Mouse (Mus musculus) heart, embryonic 16.5 days (tissue): ENCODE results near the gene Tmem205. TPM values are rescaled to one million over a fixed set of nuclear protein-coding genes. Genes with fewer than 3 reads are reported as not detected.
A peak's percentile ranks its signal among the peaks of the same experiment; 100 is the strongest.

Source experiments
- ATAC-seq: fragments of 200-750 bp; cut with Nextera tagmentation; replicated peaks from 2 replicates; pipeline ENCODE4 v1.8.0; 2017; ENCODE audit warnings: moderate number of reproducible peaks; ENCODE audit not compliant: insufficient read depth, low FRiP score; ENCODE audit errors: extremely low read depth
- H3K27ac ChIP-seq: fragments of 300-500 bp; sonication (generic); 2 replicates; pipeline ENCODE4 v1.5.1; 2014; ENCODE audit warnings: mild to moderate bottlenecking, low read length, control low read depth, moderate library complexity
- H3K27me3 ChIP-seq: fragments of 300-500 bp; sonication (generic); 2 replicates; pipeline ENCODE4 v1.6.1; 2014; ENCODE audit warnings: low read length, mixed read lengths; ENCODE audit not compliant: control insufficient read depth, insufficient read depth
- H3K36me3 ChIP-seq: fragments of 300-500 bp; sonication (generic); 2 replicates; pipeline ENCODE4 v1.6.1; 2014; ENCODE audit not compliant: control insufficient read depth, insufficient read depth
- H3K4me1 ChIP-seq: fragments of 300-500 bp; sonication (generic); 2 replicates; pipeline ENCODE4 v1.6.1; 2014; ENCODE audit warnings: low read length, mixed read lengths; ENCODE audit not compliant: control insufficient read depth, insufficient read depth
- H3K4me2 ChIP-seq: fragments of 300-500 bp; sonication (generic); 2 replicates; pipeline ENCODE4 v1.6.1; 2014; ENCODE audit warnings: low read depth, mild to moderate bottlenecking, control low read depth, low read length
- H3K4me3 ChIP-seq: fragments of 300-500 bp; sonication (generic); 2 replicates; pipeline ENCODE4 v1.5.1; 2014; ENCODE audit warnings: mild to moderate bottlenecking, control low read depth, low read length
- H3K9ac ChIP-seq: fragments of 300-500 bp; sonication (generic); 2 replicates; pipeline ENCODE4 v1.6.1; 2014; ENCODE audit warnings: low read length, control low read depth
- H3K9me3 ChIP-seq: fragments of 300-500 bp; sonication (generic); replicated peaks from 2 replicates; pipeline ENCODE4 v1.6.1; 2016; ENCODE audit warnings: low read length; ENCODE audit not compliant: control insufficient read depth
- WGBS: fragments of 180-500 bp; shearing (Covaris S2); extraction: QIAGEN DNeasy Blood & Tissue Kit; methylation state at CpG from one replicate; pipeline ENCODE4 v1.1.7; 2014; 5-methylcytosine and 5-hydroxymethylcytosine counted together
- polyA plus RNA-seq: library from polyadenylated mRNA; unstranded; fragments of >200 nt; fragmentation: Nextera tagmentation; extraction: Ambion mirVana; gene quantifications from 2 replicates; pipeline ENCODE4 v1.2.1, GENCODE M21; 2015

Tmem205 gene
- polyA plus RNA-seq, 1 experiment from 2014 or later: 39.1 TPM

- WGBS: 1% methylated on average over 42 of the region's 43 CpGs
- ATAC-seq: peak; percentile 97
- no peaks in the 10 kb centered on the region for H3K36me3 ChIP-seq
- H3K4me2 ChIP-seq: peak within 1 kb of the TSS; percentile 74
- no peaks in the 10 kb centered on the region; the same call in 1 of the 2 replicates for H3K4me1 ChIP-seq
- H3K9ac ChIP-seq: peak within 1 kb of the TSS; percentile 65
- H3K27ac ChIP-seq: no peak within 1 kb of the TSS
- H3K9me3 ChIP-seq: no peaks in the 10 kb centered on the region
- H3K4me3 ChIP-seq: peak within 1 kb of the TSS; percentile 57
- H3K27me3 ChIP-seq: no peaks in the 10 kb centered on the region
Observed at GRCm38 (mm10) chr9:21936692-21937570, 9.6 kb upstream of the Tmem205 start, which contains the start of gene Plppr2. Gene Plppr2 (plus strand): TSS chr9:21937033.

DNA sequence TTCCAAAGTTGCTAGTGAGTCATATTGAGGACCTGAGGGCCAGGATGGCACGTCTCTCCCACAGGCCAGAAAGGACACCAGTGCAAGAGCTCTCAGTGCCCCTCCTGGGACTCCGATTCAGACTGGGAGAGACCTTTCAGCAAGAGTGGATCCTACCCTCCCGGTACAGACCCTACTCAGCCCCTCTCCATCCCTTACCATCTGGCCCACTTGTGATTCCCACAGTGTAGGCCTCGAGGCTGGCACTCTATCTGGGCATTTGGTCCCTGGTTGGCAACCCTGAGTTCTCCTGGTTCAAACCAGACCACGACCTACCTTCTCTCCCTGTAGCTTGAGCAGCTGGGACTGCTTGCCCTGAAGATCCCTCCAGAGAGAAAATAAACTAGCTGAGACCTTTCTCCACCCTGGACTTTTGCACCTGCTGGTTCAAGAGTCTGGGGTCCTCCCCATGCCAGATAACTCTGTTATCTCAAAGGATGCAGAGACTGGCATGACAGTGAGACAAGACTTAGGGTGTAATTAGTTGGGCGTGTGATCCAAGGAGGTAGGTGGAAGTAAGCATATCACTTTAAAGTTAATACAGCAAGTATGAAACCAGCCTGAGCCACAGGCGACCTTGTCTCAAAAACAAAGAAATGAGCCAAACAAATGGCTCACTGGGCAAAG is 8.2 kb upstream of the Tmem205 start:
- H3K27me3 ChIP-seq: no peaks in the 10 kb centered on the region
- ATAC-seq: no peak
- no peak overlapping the region for H3K27ac ChIP-seq
- no peaks in the 10 kb centered on the region for H3K36me3 ChIP-seq
- H3K4me2 ChIP-seq: no peak overlapping the region
- no peaks in the 10 kb centered on the region for H3K9me3 ChIP-seq
- H3K4me1 ChIP-seq: no peaks in the 10 kb centered on the region; the same call in 1 of the 2 replicates
- H3K9ac ChIP-seq: no peak overlapping the region
- no peak overlapping the region for H3K4me3 ChIP-seq
- 80% methylated on average over 7 of the region's 7 CpGs for WGBS

- Histone ChIP-seq H3K4me3 (no peak overlapping the region), H3K9me3 (no peaks in the 10 kb centered on the region), H3K27me3 (no peaks in the 10 kb centered on the region), H3K4me1 (no peaks in the 10 kb centered on the region; the same call in 1 of the 2 replicates), H3K4me2 (no peak overlapping the region), H3K27ac (no peak overlapping the region), H3K9ac (no peak overlapping the region), H3K36me3 (no peaks in the 10 kb centered on the region)
- ATAC-seq: no peak
- WGBS: 86% methylated on average over 12 of the region's 12 CpGs
Observed at GRCm38 (mm10) chr9:21934021-21934420, 6.7 kb upstream of the Tmem205 start.

GRCm38 (mm10) chr9:21932445-21933137 is 5.2 kb upstream of the Tmem205 start:
- no peak overlapping the region for H3K27ac ChIP-seq
- ATAC-seq: no peak

DNA sequence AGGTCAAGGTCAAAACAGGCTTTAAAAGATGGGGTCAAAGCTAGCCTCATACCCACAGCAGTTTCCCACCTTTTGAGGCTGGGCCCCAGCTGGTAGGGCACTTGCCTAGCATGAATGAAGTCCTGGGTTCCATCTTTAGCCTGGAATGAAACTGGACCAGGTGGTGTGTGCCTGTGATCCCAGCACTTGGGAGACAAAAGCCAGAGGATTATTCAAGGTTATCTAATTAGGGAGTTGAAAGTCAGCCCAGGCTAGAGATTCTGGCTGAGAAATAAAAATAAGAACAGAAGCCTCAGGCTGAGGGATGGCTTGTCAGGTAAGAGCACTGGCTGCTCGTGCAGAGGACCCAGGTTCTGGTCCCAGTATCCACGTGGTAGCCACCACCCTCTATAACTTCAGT is 4.7 kb upstream of the Tmem205 start:
- no peaks in the 10 kb centered on the region for H3K27me3 ChIP-seq
- H3K9me3 ChIP-seq: no peaks in the 10 kb centered on the region
- no peak overlapping the region for H3K9ac ChIP-seq
- no peaks in the 10 kb centered on the region for H3K36me3 ChIP-seq
- no peak overlapping the region for H3K4me2 ChIP-seq
- H3K4me1 ChIP-seq: no peaks in the 10 kb centered on the region; the same call in 1 of the 2 replicates
- no peak for ATAC-seq
- H3K27ac ChIP-seq: no peak overlapping the region
- WGBS: 62% methylated on average over 2 of the region's 2 CpGs
- no peak overlapping the region for H3K4me3 ChIP-seq

More at GRCm38 (mm10) chr9:21932445-21933137, 5.2 kb upstream of the Tmem205 start:
- Histone ChIP-seq H3K4me3 (no peak overlapping the region), H3K27me3 (no peaks in the 10 kb centered on the region), H3K4me1 (no peaks in the 10 kb centered on the region; the same call in 1 of the 2 replicates), H3K36me3 (no peaks in the 10 kb centered on the region), H3K9ac (no peak overlapping the region), H3K4me2 (no peak overlapping the region), H3K9me3 (no peaks in the 10 kb centered on the region)
- 54% methylated on average over 12 of the region's 12 CpGs for WGBS

DNA sequence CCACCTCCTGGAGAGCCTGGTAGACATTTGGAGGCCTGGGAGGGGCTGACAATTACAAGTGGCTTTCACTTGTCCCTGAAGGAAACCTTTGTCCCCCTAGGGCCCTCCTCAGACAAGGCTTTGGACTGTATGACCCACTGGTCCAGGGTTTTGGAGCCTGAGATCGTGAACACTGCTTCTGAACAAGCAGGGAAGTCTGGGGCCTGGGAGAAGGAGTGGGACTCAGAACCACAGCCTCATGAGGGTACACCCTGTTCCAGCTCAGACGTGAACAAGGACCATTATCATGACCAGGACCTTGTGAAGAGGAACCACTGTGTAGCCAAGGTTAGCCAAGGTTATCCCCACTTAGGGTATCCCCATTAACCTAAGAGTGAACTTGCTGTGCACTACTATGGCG is 1.9 kb upstream of the Tmem205 start:
- no peaks in the 10 kb centered on the region for H3K27me3 ChIP-seq
- H3K9ac ChIP-seq: no peak overlapping the region
- H3K4me2 ChIP-seq: no peak overlapping the region
- H3K9me3 ChIP-seq: no peaks in the 10 kb centered on the region
- ATAC-seq: no peak
- H3K27ac ChIP-seq: no peak overlapping the region
- 76% methylated on average over 3 of the region's 3 CpGs for WGBS
- H3K4me3 ChIP-seq: no peak overlapping the region
- H3K4me1 ChIP-seq: peaks cover 14% of the 10 kb centered on the region
- H3K36me3 ChIP-seq: no peaks in the 10 kb centered on the region

DNA sequence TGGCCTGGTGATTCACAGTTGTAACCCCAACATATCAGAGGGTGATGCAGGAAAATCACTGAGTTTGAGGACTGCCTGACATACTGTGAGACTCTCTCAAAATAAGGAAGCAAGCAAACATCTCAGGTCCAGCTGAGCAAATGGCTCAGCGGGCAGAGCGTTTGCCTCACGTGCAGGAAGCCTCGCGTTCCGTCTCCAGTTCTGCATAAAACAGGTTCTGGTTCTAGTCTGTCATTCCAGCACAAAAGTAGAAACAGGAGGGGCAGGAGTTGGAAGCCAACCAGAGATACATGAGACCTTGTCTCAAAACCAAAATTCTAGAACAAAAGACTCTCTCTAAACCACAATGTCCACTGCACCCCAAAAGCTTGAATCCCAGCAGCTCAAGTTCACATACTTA is 572 bp downstream of the Tmem205 start:
- Histone ChIP-seq H3K36me3 (no peaks in the 10 kb centered on the region), H3K9me3 (no peaks in the 10 kb centered on the region), H3K27ac (peak overlapping the region; percentile 65), H3K4me3 (peak overlapping the region; percentile 57), H3K9ac (peak overlapping the region; percentile 72), H3K4me1 (peaks cover 24% of the 10 kb centered on the region), H3K27me3 (no peaks in the 10 kb centered on the region), H3K4me2 (peak overlapping the region; percentile 70)
- WGBS: 3% methylated on average over 6 of the region's 6 CpGs
- no peak for ATAC-seq

DNA sequence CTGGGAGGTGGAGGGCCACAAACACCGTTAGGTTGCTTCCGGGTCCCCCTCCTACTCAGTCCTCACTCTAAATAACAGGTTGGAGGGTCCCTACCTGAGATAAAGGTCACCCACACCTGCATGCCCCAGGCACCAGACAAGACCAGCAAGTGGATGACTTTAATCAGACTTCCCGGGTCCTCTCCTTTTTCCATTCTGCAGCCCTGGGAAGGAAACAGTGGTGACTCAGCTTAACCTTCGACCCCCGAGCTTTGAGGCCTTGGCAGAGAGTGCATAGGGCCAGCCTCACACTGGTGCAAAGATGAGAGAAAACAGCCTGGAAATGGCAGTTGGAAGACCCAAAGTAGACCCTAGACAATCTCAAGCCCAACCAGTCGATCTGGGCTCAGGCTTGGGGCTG is 1.2 kb downstream of the Tmem205 start:
- WGBS: 64% methylated on average over 6 of the region's 6 CpGs
- H3K9ac ChIP-seq: no peak overlapping the region; the same call in 1 of the 2 replicates
- no peak overlapping the region for H3K27ac ChIP-seq
- H3K9me3 ChIP-seq: no peaks in the 10 kb centered on the region
- H3K36me3 ChIP-seq: no peaks in the 10 kb centered on the region
- H3K4me1 ChIP-seq: peaks cover 24% of the 10 kb centered on the region
- H3K4me3 ChIP-seq: no peak overlapping the region; the same call in 1 of the 2 replicates
- peak overlapping the region; percentile 70 for H3K4me2 ChIP-seq
- no peak for ATAC-seq
- no peaks in the 10 kb centered on the region for H3K27me3 ChIP-seq
